Mouse (Mus musculus): ENCODE measurements around the gene Cnot10. TPM values are rescaled to one million over a fixed set of nuclear protein-coding genes. Genes with fewer than 3 reads are reported as not detected.

Gene Cnot10
- polyA plus RNA-seq (2015; fragmentation: Nextera tagmentation; extraction: Ambion mirVana) = 54.2 and 57.8 TPM in 2 replicates

GRCm38 (mm10) chr9:114639839-114640646 is at the start of gene Cnot10:
Gene Cnot10 (minus strand): TSS chr9:114640184.
- peaks cover 27% of the 10 kb centered on the region for H3K27me3 ChIP-seq (replicated peaks)
- ATAC-seq (ENCODE audit: low FRiP score) = peak; percentile 97
- H3K9ac ChIP-seq (replicated peaks) = peak within 1 kb of the TSS; percentile 68
- peaks cover 32% of the 10 kb centered on the region for H3K4me1 ChIP-seq
- no peaks in the 10 kb centered on the region; the same call in 1 of the 2 replicates for H3K36me3 ChIP-seq
- H3K4me3 ChIP-seq (replicated peaks) = peak within 1 kb of the TSS; percentile 100
- no peaks in the 10 kb centered on the region for H3K9me3 ChIP-seq (replicated peaks)
- WGBS = 4% methylated on average over 51 of the region's 51 CpGs
- H3K27ac ChIP-seq (replicated peaks) = peak within 1 kb of the TSS; percentile 89
- H3K4me2 ChIP-seq = peak within 1 kb of the TSS; percentile 94

- Histone ChIP-seq H3K4me2 (peak overlapping the region; percentile 66), H3K9me3 (replicated peaks) (no peaks in the 10 kb centered on the region), H3K9ac (replicated peaks) (peak overlapping the region; percentile 96), H3K27ac (replicated peaks) (peak overlapping the region; percentile 98), H3K4me3 (replicated peaks) (peak overlapping the region; percentile 84), H3K36me3 (peaks cover 16% of the 10 kb centered on the region), H3K4me1 (peaks cover 28% of the 10 kb centered on the region), H3K27me3 (replicated peaks) (no peaks in the 10 kb centered on the region)
- ATAC-seq (ENCODE audit: low FRiP score) = peak; percentile 72
- under 1% methylated on average over 41 of the region's 50 CpGs for WGBS
Observed at GRCm38 (mm10) chr9:114688953-114689407, 49.0 kb upstream of the Cnot10 start.

- peak; percentile 95 for ATAC-seq (ENCODE audit: low FRiP score)
- Histone ChIP-seq H3K9ac (replicated peaks) (peak within 1 kb of the TSS; percentile 96), H3K9me3 (replicated peaks) (no peaks in the 10 kb centered on the region), H3K4me2 (peak within 1 kb of the TSS; percentile 71), H3K27ac (replicated peaks) (peak within 1 kb of the TSS; percentile 98), H3K27me3 (replicated peaks) (no peaks in the 10 kb centered on the region), H3K4me3 (replicated peaks) (peak within 1 kb of the TSS; percentile 84), H3K4me1 (peaks cover 28% of the 10 kb centered on the region), H3K36me3 (peaks cover 11% of the 10 kb centered on the region)
- WGBS = under 1% methylated on average over 56 of the region's 57 CpGs
Observed at GRCm38 (mm10) chr9:114688252-114688952, 48.4 kb upstream of the Cnot10 start, which contains the start of gene Dync1li1. Gene Dync1li1 (plus strand): TSS chr9:114688790.

- no peak for ATAC-seq (ENCODE audit: low FRiP score)
- H3K4me2 ChIP-seq = peak overlapping the region; percentile 71
- peaks cover 7% of the 10 kb centered on the region for H3K36me3 ChIP-seq
- peak overlapping the region; percentile 96 for H3K9ac ChIP-seq (replicated peaks)
- no peaks in the 10 kb centered on the region for H3K9me3 ChIP-seq (replicated peaks)
- WGBS = 76% methylated on average over 13 of the region's 13 CpGs
- H3K4me3 ChIP-seq (replicated peaks) = peak overlapping the region; percentile 84
- no peaks in the 10 kb centered on the region for H3K27me3 ChIP-seq (replicated peaks)
- H3K4me1 ChIP-seq = peaks cover 28% of the 10 kb centered on the region
- peak overlapping the region; percentile 98; the same call in 1 of the 2 replicates for H3K27ac ChIP-seq (replicated peaks)
Observed at GRCm38 (mm10) chr9:114687639-114688038, 47.7 kb upstream of the Cnot10 start.

GRCm38 (mm10) chr9:114686245-114686644 is 46.3 kb upstream of the Cnot10 start:
- H3K36me3 ChIP-seq = no peaks in the 10 kb centered on the region
- no peak overlapping the region for H3K4me2 ChIP-seq
- H3K27me3 ChIP-seq (replicated peaks) = no peaks in the 10 kb centered on the region
- ATAC-seq (ENCODE audit: low FRiP score) = no peak
- no peaks in the 10 kb centered on the region for H3K9me3 ChIP-seq (replicated peaks)
- no peak overlapping the region for H3K4me3 ChIP-seq (replicated peaks)
- peaks cover 23% of the 10 kb centered on the region for H3K4me1 ChIP-seq
- no peak overlapping the region for H3K27ac ChIP-seq (replicated peaks)
- H3K9ac ChIP-seq (replicated peaks) = no peak overlapping the region
- WGBS = 94% methylated on average over 7 of the region's 7 CpGs

GRCm38 (mm10) chr9:114682193-114682592 is 42.2 kb upstream of the Cnot10 start:
- 83% methylated on average over 4 of the region's 4 CpGs for WGBS
- Histone ChIP-seq H3K27ac (replicated peaks) (no peak overlapping the region), H3K9me3 (replicated peaks) (no peaks in the 10 kb centered on the region), H3K36me3 (no peaks in the 10 kb centered on the region), H3K9ac (replicated peaks) (no peak overlapping the region), H3K4me2 (no peak overlapping the region), H3K27me3 (replicated peaks) (no peaks in the 10 kb centered on the region), H3K4me1 (no peaks in the 10 kb centered on the region), H3K4me3 (replicated peaks) (no peak overlapping the region)
- no peak for ATAC-seq (ENCODE audit: low FRiP score)

GRCm38 (mm10) chr9:114680531-114680930 is 40.5 kb upstream of the Cnot10 start:
- Histone ChIP-seq H3K27ac (replicated peaks) (no peak overlapping the region), H3K27me3 (replicated peaks) (no peaks in the 10 kb centered on the region), H3K4me3 (replicated peaks) (no peak overlapping the region), H3K9me3 (replicated peaks) (no peaks in the 10 kb centered on the region), H3K4me1 (no peaks in the 10 kb centered on the region), H3K9ac (replicated peaks) (no peak overlapping the region), H3K4me2 (no peak overlapping the region), H3K36me3 (no peaks in the 10 kb centered on the region)
- no peak for ATAC-seq (ENCODE audit: low FRiP score)
- 79% methylated on average over 6 of the region's 6 CpGs for WGBS

GRCm38 (mm10) chr9:114679944-114680343 is 40.0 kb upstream of the Cnot10 start:
- no peak overlapping the region for H3K27ac ChIP-seq (replicated peaks)
- no peak overlapping the region for H3K9ac ChIP-seq (replicated peaks)
- no peaks in the 10 kb centered on the region for H3K36me3 ChIP-seq
- no peaks in the 10 kb centered on the region for H3K4me1 ChIP-seq
- 92% methylated on average over 5 of the region's 5 CpGs for WGBS
- no peak overlapping the region for H3K4me2 ChIP-seq
- ATAC-seq (ENCODE audit: low FRiP score) = no peak
- H3K4me3 ChIP-seq (replicated peaks) = no peak overlapping the region
- H3K9me3 ChIP-seq (replicated peaks) = no peaks in the 10 kb centered on the region
- H3K27me3 ChIP-seq (replicated peaks) = no peaks in the 10 kb centered on the region

GRCm38 (mm10) chr9:114678576-114678975 is 38.6 kb upstream of the Cnot10 start:
- WGBS = 77% methylated on average over 5 of the region's 5 CpGs
- no peaks in the 10 kb centered on the region for H3K9me3 ChIP-seq (replicated peaks)

GRCm38 (mm10) chr9:114673626-114674025 is 33.6 kb upstream of the Cnot10 start:
- Histone ChIP-seq H3K4me1 (peaks cover 18% of the 10 kb centered on the region), H3K4me2 (peak overlapping the region; percentile 66), H3K4me3 (replicated peaks) (peak overlapping the region; percentile 36; the same call in 1 of the 2 replicates), H3K27ac (replicated peaks) (peak overlapping the region; percentile 89), H3K9ac (replicated peaks) (no peak overlapping the region), H3K27me3 (replicated peaks) (no peaks in the 10 kb centered on the region), H3K9me3 (replicated peaks) (no peaks in the 10 kb centered on the region), H3K36me3 (no peaks in the 10 kb centered on the region)
- WGBS = 62% methylated on average over 2 of the region's 2 CpGs
- no peak for ATAC-seq (ENCODE audit: low FRiP score)

More at GRCm38 (mm10) chr9:114678576-114678975, 38.6 kb upstream of the Cnot10 start:
- Histone ChIP-seq H3K4me2 (no peak overlapping the region), H3K9ac (replicated peaks) (no peak overlapping the region), H3K4me3 (replicated peaks) (no peak overlapping the region), H3K27me3 (replicated peaks) (no peaks in the 10 kb centered on the region), H3K36me3 (no peaks in the 10 kb centered on the region), H3K4me1 (peaks cover 3% of the 10 kb centered on the region), H3K27ac (replicated peaks) (no peak overlapping the region)
- ATAC-seq (ENCODE audit: low FRiP score) = no peak

- 7% methylated on average over 24 of the region's 24 CpGs for WGBS
- Histone ChIP-seq H3K27me3 (replicated peaks) (no peaks in the 10 kb centered on the region), H3K9ac (replicated peaks) (peak overlapping the region; percentile 41), H3K4me1 (peaks cover 18% of the 10 kb centered on the region), H3K4me2 (peak overlapping the region; percentile 66), H3K27ac (replicated peaks) (peak overlapping the region; percentile 89), H3K4me3 (replicated peaks) (peak overlapping the region; percentile 36), H3K9me3 (replicated peaks) (no peaks in the 10 kb centered on the region), H3K36me3 (no peaks in the 10 kb centered on the region)
- ATAC-seq (ENCODE audit: low FRiP score) = peak; percentile 82
Observed at GRCm38 (mm10) chr9:114672703-114673561, 32.9 kb upstream of the Cnot10 start.
